Mouse (Mus musculus) myocyte (in vitro differentiated cells): ENCODE results near the gene Pacs1. TPM values are rescaled to one million over a fixed set of nuclear protein-coding genes. Genes with fewer than 3 reads are reported as not detected.

Experiments
- H3K27me3 ChIP-seq: one replicate; pipeline ENCODE4 v1.6.1; 2011; ENCODE audit not compliant: control insufficient read depth, insufficient read depth, insufficient read length
- H3K36me3 ChIP-seq: one replicate; pipeline ENCODE4 v1.6.1; 2011; ENCODE audit not compliant: control insufficient read depth, insufficient read depth
- H3K4me2 ChIP-seq: one replicate; pipeline ENCODE4 v1.6.1; 2011; ENCODE audit warnings: low read depth, control low read depth
- H3K4me3 ChIP-seq: one replicate; pipeline ENCODE4 v1.5.1; 2011; ENCODE audit warnings: mild to moderate bottlenecking, control low read depth, moderate library complexity
- H3K79me2 ChIP-seq: one replicate; pipeline ENCODE4 v1.6.1; 2011; ENCODE audit not compliant: control insufficient read depth, insufficient read depth
- H3ac ChIP-seq: one replicate; pipeline ENCODE4 v1.6.1; 2011; ENCODE audit not compliant: control insufficient read depth, insufficient read length
- CEBPB ChIP-seq: IDR thresholded peaks from 2 replicates; pipeline ENCODE4 v1.6.1; 2011; ENCODE audit warnings: mild to moderate bottlenecking, moderate library complexity; ENCODE audit not compliant: poor library complexity, insufficient read depth, severe bottlenecking
- E2F4 ChIP-seq: IDR thresholded peaks from one replicate; pipeline ENCODE4 v1.6.1; 2011; ENCODE audit warnings: mild to moderate bottlenecking, control low read depth, moderate library complexity; ENCODE audit not compliant: insufficient read depth
- MAX ChIP-seq: IDR thresholded peaks from one replicate; pipeline ENCODE4 v1.6.1; 2011; ENCODE audit warnings: low read depth, mild to moderate bottlenecking, control low read depth
- MYOD1 ChIP-seq, 3 experiments: IDR thresholded peaks; one replicate each; pipeline ENCODE4 v1.6.1; 2011; ENCODE audit warnings: control low read depth in 2 of 3, low read depth in 2 of 3, mild to moderate bottlenecking in 2 of 3, moderate library complexity in 1 of 3; ENCODE audit not compliant: insufficient read length in 2 of 3, control insufficient read depth in 1 of 3
- MYOG ChIP-seq, 3 experiments: IDR thresholded peaks; one replicate each; pipeline ENCODE4 v1.6.1; 2011; ENCODE audit warnings: control low read depth in 2 of 3, low read depth in 2 of 3, mild to moderate bottlenecking in 2 of 3; ENCODE audit not compliant: insufficient read length in 2 of 3, control insufficient read depth in 1 of 3, insufficient read depth in 1 of 3
- POLR2A ChIP-seq: IDR thresholded peaks from one replicate; pipeline ENCODE4 v1.6.1; 2011; ENCODE audit warnings: low read depth, mild to moderate bottlenecking, control low read depth, moderate library complexity; ENCODE audit not compliant: insufficient read length
- POLR2AphosphoS2 ChIP-seq: IDR thresholded peaks from one replicate; pipeline ENCODE4 v1.6.1; 2011; ENCODE audit warnings: low read depth, control low read depth; ENCODE audit not compliant: insufficient read length
- REST ChIP-seq: IDR thresholded peaks from one replicate; pipeline ENCODE4 v1.6.1; 2011; ENCODE audit warnings: mild to moderate bottlenecking, control low read depth, moderate library complexity; ENCODE audit not compliant: insufficient read depth, insufficient read length
- SRF ChIP-seq: IDR thresholded peaks from one replicate; pipeline ENCODE4 v1.6.1; 2011; ENCODE audit warnings: low read depth; ENCODE audit not compliant: control insufficient read depth, insufficient read length
- TCF12 ChIP-seq: IDR thresholded peaks from one replicate; pipeline ENCODE4 v1.6.1; 2011; ENCODE audit warnings: mild to moderate bottlenecking, control low read depth; ENCODE audit not compliant: poor library complexity, insufficient read depth, severe bottlenecking
- TCF3 ChIP-seq: IDR thresholded peaks from one replicate; pipeline ENCODE4 v1.6.1; 2011; ENCODE audit warnings: low read depth, control low read depth; ENCODE audit not compliant: insufficient read length
- USF1 ChIP-seq: IDR thresholded peaks from one replicate; pipeline ENCODE4 v1.6.1; 2011; ENCODE audit warnings: low read depth, mild to moderate bottlenecking, control low read depth, moderate library complexity
- polyA plus RNA-seq: library from polyadenylated mRNA; unstranded; fragments of >200 nt; fragmentation: generic; extraction: Trizol; gene quantifications from one replicate; pipeline ENCODE4 v1.2.1, GENCODE M21; 2012; ENCODE audit warnings: missing spikeins

Gene Pacs1
- 6.5 TPM for polyA plus RNA-seq

- peak within 1 kb of the TSS; percentile 77 for H3K4me2 ChIP-seq
- no peaks in the 10 kb centered on the region for H3K79me2 ChIP-seq
- H3K36me3 ChIP-seq: peaks cover 24% of the 10 kb centered on the region
- no peak for TF ChIP-seq REST
- peak; percentile 90 for TF ChIP-seq POLR2A
- TF ChIP-seq E2F4: no peak
- no peak for TF ChIP-seq SRF
- peak in 1 of 3 experiments; percentile 23 for TF ChIP-seq MYOD1 (IDR thresholded peaks at IDR 0.05; ENCODE audit: control insufficient read depth in 1 of 3, insufficient read length in 2 of 3, low read depth in 2 of 3)
- no peak for TF ChIP-seq TCF12
- TF ChIP-seq USF1: no peak
- no peak for TF ChIP-seq CEBPB
- peak; percentile 85 for TF ChIP-seq POLR2AphosphoS2
- peak within 1 kb of the TSS; percentile 82 for H3ac ChIP-seq
- peak within 1 kb of the TSS; percentile 26 for H3K4me3 ChIP-seq
- no peaks in the 10 kb centered on the region for H3K27me3 ChIP-seq
Observed at GRCm38 (mm10) chr19:5272801-5273733, at the start of gene Pacs1. TSS of gene Pacs1 (minus strand) at chr19:5273119.

- TF ChIP-seq TCF12 (no peak), CEBPB (peak; percentile 73)
- Histone ChIP-seq H3K36me3 (no peaks in the 10 kb centered on the region), H3K4me3 (no peak overlapping the region), H3K27me3 (no peaks in the 10 kb centered on the region), H3K79me2 (no peaks in the 10 kb centered on the region), H3K4me2 (no peak overlapping the region), H3ac (no peak overlapping the region)
Observed at GRCm38 (mm10) chr19:5313189-5313588, 40.3 kb upstream of the Pacs1 start.

GRCm38 (mm10) chr19:5309025-5309424, 36.1 kb upstream of the Pacs1 start:
- no peaks in the 10 kb centered on the region for H3K27me3 ChIP-seq
- no peaks in the 10 kb centered on the region for H3K79me2 ChIP-seq
- no peak overlapping the region for H3ac ChIP-seq
- H3K36me3 ChIP-seq: no peaks in the 10 kb centered on the region
- no peak overlapping the region for H3K4me2 ChIP-seq
- TF ChIP-seq TCF3 (no peak), SRF (no peak), CEBPB (no peak), TCF12 (no peak), MYOG (IDR thresholded peaks at IDR 0.05; ENCODE audit: control insufficient read depth in 1 of 3, insufficient read depth in 1 of 3, insufficient read length in 2 of 3, low read depth in 2 of 3) (no peak), REST (no peak), MYOD1 (IDR thresholded peaks at IDR 0.05; ENCODE audit: control insufficient read depth in 1 of 3, insufficient read length in 2 of 3, low read depth in 2 of 3) (no peak), POLR2A (no peak)
- no peak overlapping the region for H3K4me3 ChIP-seq

- H3K4me2 ChIP-seq: no peak overlapping the region
- H3K36me3 ChIP-seq: no peaks in the 10 kb centered on the region
- H3K27me3 ChIP-seq: no peaks in the 10 kb centered on the region
- no peak overlapping the region for H3K4me3 ChIP-seq
- no peak overlapping the region for H3ac ChIP-seq
- TF ChIP-seq POLR2AphosphoS2 (no peak), SRF (no peak), TCF12 (no peak), REST (no peak), MAX (no peak), MYOD1 (IDR thresholded peaks at IDR 0.05; ENCODE audit: control insufficient read depth in 1 of 3, insufficient read length in 2 of 3, low read depth in 2 of 3) (no peak), CEBPB (no peak), USF1 (no peak), MYOG (IDR thresholded peaks at IDR 0.05; ENCODE audit: control insufficient read depth in 1 of 3, insufficient read depth in 1 of 3, insufficient read length in 2 of 3, low read depth in 2 of 3) (no peak), TCF3 (no peak), E2F4 (no peak), POLR2A (no peak)
- H3K79me2 ChIP-seq: no peaks in the 10 kb centered on the region
Observed at GRCm38 (mm10) chr19:5306968-5307734, 34.2 kb upstream of the Pacs1 start.

- no peak overlapping the region for H3ac ChIP-seq
- no peak overlapping the region for H3K4me2 ChIP-seq
- no peaks in the 10 kb centered on the region for H3K36me3 ChIP-seq
- H3K79me2 ChIP-seq: no peaks in the 10 kb centered on the region
- no peaks in the 10 kb centered on the region for H3K27me3 ChIP-seq
- TF ChIP-seq MAX: no peak
- no peak for TF ChIP-seq POLR2A
- no peak for TF ChIP-seq TCF3
- TF ChIP-seq E2F4: no peak
- TF ChIP-seq MYOG (IDR thresholded peaks at IDR 0.05; ENCODE audit: control insufficient read depth in 1 of 3, insufficient read depth in 1 of 3, insufficient read length in 2 of 3, low read depth in 2 of 3): no peak
- TF ChIP-seq MYOD1 (IDR thresholded peaks at IDR 0.05; ENCODE audit: control insufficient read depth in 1 of 3, insufficient read length in 2 of 3, low read depth in 2 of 3): no peak
- no peak for TF ChIP-seq SRF
- TF ChIP-seq USF1: no peak
- TF ChIP-seq POLR2AphosphoS2: no peak
- TF ChIP-seq CEBPB: no peak
- no peak for TF ChIP-seq TCF12
- TF ChIP-seq REST: no peak
- H3K4me3 ChIP-seq: no peak overlapping the region
Observed at GRCm38 (mm10) chr19:5306279-5306678, 33.4 kb upstream of the Pacs1 start.
